Mouse (Mus musculus): ENCODE results near the gene Gtf2ird2. TPM values are rescaled to one million over a fixed set of nuclear protein-coding genes. Genes with fewer than 3 reads are reported as not detected.

Gtf2ird2 gene
- total RNA-seq, 2 experiments from 2014 or later: 17.7 to 20.1 TPM

GRCm38 (mm10) chr5:134257349-134258031 lies 73.7 kb downstream of the Gtf2ird2 start:
- intact Hi-C loops (cut with DNase I): no loop called here
- DNase-seq (ENCODE audit: extremely low spot score in 1 of 2, low spot score in 2 of 2): no peak
- Histone ChIP-seq H3K27ac (peak overlapping the region; percentile 69), H3K4me3 (no peak overlapping the region)
- no peak for TF ChIP-seq CTCF (IDR thresholded peaks at IDR 0.05)

- intact Hi-C loops (cut with DNase I): no loop called here
- TF ChIP-seq CTCF (IDR thresholded peaks at IDR 0.05): no peak
- Histone ChIP-seq H3K4me3 (no peak overlapping the region), H3K27ac (0 out of 2 replicates have a peak overlapping the region, but pooled peaks have one; percentile 38)
- DNase-seq (ENCODE audit: extremely low spot score in 1 of 2, low spot score in 2 of 2): no peak
Observed at GRCm38 (mm10) chr5:134258395-134258794, 74.6 kb downstream of the Gtf2ird2 start.

GRCm38 (mm10) chr5:134258934-134259333 lies 75.1 kb downstream of the Gtf2ird2 start:
- Histone ChIP-seq H3K4me3 (no peak overlapping the region), H3K27ac (no peak overlapping the region)
- no peak for DNase-seq (ENCODE audit: extremely low spot score in 1 of 2, low spot score in 2 of 2)
- intact Hi-C loops (cut with DNase I): no loop called here
- TF ChIP-seq CTCF (IDR thresholded peaks at IDR 0.05): no peak

GRCm38 (mm10) chr5:134260001-134260636 lies 76.3 kb downstream of the Gtf2ird2 start:
- TF ChIP-seq CTCF (IDR thresholded peaks at IDR 0.05): no peak
- DNase-seq (ENCODE audit: extremely low spot score in 1 of 2, low spot score in 2 of 2): no peak
- intact Hi-C loops (cut with DNase I): no loop called here
- Histone ChIP-seq H3K27ac (no peak overlapping the region), H3K4me3 (no peak overlapping the region)

GRCm38 (mm10) chr5:134265890-134266289 lies 82.1 kb downstream of the Gtf2ird2 start:
- Histone ChIP-seq H3K27ac (no peak overlapping the region), H3K4me3 (no peak overlapping the region)
- intact Hi-C loops (cut with DNase I): no loop called here
- TF ChIP-seq CTCF (IDR thresholded peaks at IDR 0.05): no peak
- DNase-seq (ENCODE audit: extremely low spot score in 1 of 2, low spot score in 2 of 2): no peak

- no peak for DNase-seq (ENCODE audit: extremely low spot score in 1 of 2, low spot score in 2 of 2)
- intact Hi-C loops (cut with DNase I): no loop called here
Observed at GRCm38 (mm10) chr5:134266404-134266803, 82.6 kb downstream of the Gtf2ird2 start.

GRCm38 (mm10) chr5:134268751-134269150 lies 84.9 kb downstream of the Gtf2ird2 start:
- no peak for DNase-seq (ENCODE audit: extremely low spot score in 1 of 2, low spot score in 2 of 2)
- intact Hi-C loops (cut with DNase I): no loop called here
- no peak overlapping the region for H3K27ac ChIP-seq
- H3K4me3 ChIP-seq: no peak overlapping the region
- no peak for TF ChIP-seq CTCF (IDR thresholded peaks at IDR 0.05)

More at GRCm38 (mm10) chr5:134266404-134266803, 82.6 kb downstream of the Gtf2ird2 start:
- TF ChIP-seq CTCF (IDR thresholded peaks at IDR 0.05): no peak
- H3K4me3 ChIP-seq: no peak overlapping the region
- H3K27ac ChIP-seq: no peak overlapping the region

GRCm38 (mm10) chr5:134269751-134270150 lies 85.9 kb downstream of the Gtf2ird2 start:
- no peak for TF ChIP-seq CTCF (IDR thresholded peaks at IDR 0.05)
- no peak for DNase-seq (ENCODE audit: extremely low spot score in 1 of 2, low spot score in 2 of 2)
- Histone ChIP-seq H3K27ac (no peak overlapping the region), H3K4me3 (no peak overlapping the region)
- intact Hi-C loops (cut with DNase I): no loop called here

GRCm38 (mm10) chr5:134270566-134270965 lies 86.7 kb downstream of the Gtf2ird2 start:
- Histone ChIP-seq H3K4me3 (no peak overlapping the region), H3K27ac (0 out of 2 replicates have a peak overlapping the region, but pooled peaks have one; percentile 24)
- intact Hi-C loops (cut with DNase I): no loop called here
- DNase-seq (ENCODE audit: extremely low spot score in 1 of 2, low spot score in 2 of 2): no peak
- no peak for TF ChIP-seq CTCF (IDR thresholded peaks at IDR 0.05)

GRCm38 (mm10) chr5:134271421-134271820 lies 87.6 kb downstream of the Gtf2ird2 start:
- no peak for DNase-seq (ENCODE audit: extremely low spot score in 1 of 2, low spot score in 2 of 2)
- Histone ChIP-seq H3K4me3 (no peak overlapping the region), H3K27ac (no peak overlapping the region)
- intact Hi-C loops (cut with DNase I): no loop called here
- TF ChIP-seq CTCF (IDR thresholded peaks at IDR 0.05): no peak

GRCm38 (mm10) chr5:134272761-134273160 lies 88.9 kb downstream of the Gtf2ird2 start:
- intact Hi-C loops (cut with DNase I): no loop called here
- DNase-seq (ENCODE audit: extremely low spot score in 1 of 2, low spot score in 2 of 2): no peak
- no peak for TF ChIP-seq CTCF (IDR thresholded peaks at IDR 0.05)
- no peak overlapping the region for H3K27ac ChIP-seq
- no peak overlapping the region for H3K4me3 ChIP-seq

GRCm38 (mm10) chr5:134273761-134274160 lies 89.9 kb downstream of the Gtf2ird2 start:
- no peak for DNase-seq (ENCODE audit: extremely low spot score in 1 of 2, low spot score in 2 of 2)
- TF ChIP-seq CTCF (IDR thresholded peaks at IDR 0.05): no peak
- intact Hi-C loops (cut with DNase I): no loop called here
- Histone ChIP-seq H3K4me3 (no peak overlapping the region), H3K27ac (no peak overlapping the region; the same call in 1 of the 2 replicates)

Other genes starting within 250 kb of the Gtf2ird2 start
- gene Castor2, start 84.3 kb upstream of the Gtf2ird2 start, total RNA-seq (2021): 10 to 100 TPM; 86.7 to 93.1 TPM
- 10 to 100 TPM; 15.4 to 19.2 TPM for gene Rcc1l, start 7.2 kb upstream of the Gtf2ird2 start, total RNA-seq (2021)
- gene Ncf1, start 45.6 kb downstream of the Gtf2ird2 start, total RNA-seq (2021): 10 to 100 TPM in 1 of 2 experiments, 1 to 10 TPM in 1; 8.1 to 10.2 TPM
- gene Gtf2i, start 130.7 kb downstream of the Gtf2ird2 start, total RNA-seq (2021): 100 to 1,000 TPM; 219 to 221 TPM